26 mouse cellular contexts compared by ENCODE assay signal in genomic region chr5:124906890-124907289, GRCm38 (mm10). TPM values are rescaled to one million over a fixed set of nuclear protein-coding genes. Genes with fewer than 3 reads are reported as not detected.
DNase-seq lines count a peak whose midpoint lies in the region; ATAC-seq and TF ChIP-seq lines count a peak whose summit lies in the region.
"Had no signal": no experiment of that assay in that cellular context is flagged by ENCODE, and none has a peak within 500 bp of the region (broad histone marks: within the 10 kb centered on the region; RNA-seq: fewer than 3 reads in every experiment).

No protein-coding gene starts in this region.

- TF ChIP-seq EP300 in liver, postnatal 0 days (IDR thresholded peaks at IDR 0.05; ENCODE audit: low read depth): no peak

- 0 out of 2 replicates have a peak, but pooled peaks have one; percentile 31 for ATAC-seq in liver, postnatal 0 days
- ATAC-seq in liver, embryonic 11.5 days (replicated peaks; ENCODE audit: low FRiP score): no peak
- ATAC-seq: forebrain, embryonic 14.5 days; hindbrain, embryonic 16.5 days; intestine, embryonic 16.5 days had no signal

- WGBS in liver, postnatal 0 days (ENCODE audit: insufficient replicate concordance): 46% methylated on average over 13 of the region's 13 CpGs
- 64% methylated on average over 13 of the region's 13 CpGs for WGBS in liver, embryonic 11.5 days

- H3K27ac ChIP-seq in liver, postnatal 0 days (ENCODE audit: low read depth): no peak overlapping the region
- no peak overlapping the region for H3K27ac ChIP-seq in liver, embryonic 11.5 days (ENCODE audit: low read depth, low read length)
- H3K27ac ChIP-seq: limb, embryonic 12.5 days; liver, embryonic 13.5 days; neural tube, embryonic 15.5 days; stomach, embryonic 15.5 days had no signal

- no peaks in the 10 kb centered on the region for H3K9me3 ChIP-seq in liver, postnatal 0 days (ENCODE audit: low read length)
- no peaks in the 10 kb centered on the region for H3K9me3 ChIP-seq in liver, embryonic 11.5 days (ENCODE audit: control insufficient read depth, low read length)
- H3K9me3 ChIP-seq: limb, embryonic 12.5 days; liver, embryonic 13.5 days; neural tube, embryonic 15.5 days; stomach, embryonic 15.5 days had no signal

- no peak overlapping the region for H3K9ac ChIP-seq in liver, postnatal 0 days (replicated peaks)
- H3K9ac ChIP-seq in liver, embryonic 11.5 days (ENCODE audit: low read depth, low read length): no peak overlapping the region
- H3K9ac ChIP-seq: limb, embryonic 12.5 days; liver, embryonic 13.5 days; neural tube, embryonic 15.5 days; stomach, embryonic 15.5 days had no signal

- H3K4me2 ChIP-seq in liver, postnatal 0 days (ENCODE audit: low read depth, low read length): no peak overlapping the region
- no peak overlapping the region for H3K4me2 ChIP-seq in liver, embryonic 11.5 days
- H3K4me2 ChIP-seq: limb, embryonic 12.5 days; liver, embryonic 13.5 days; neural tube, embryonic 15.5 days; stomach, embryonic 15.5 days had no signal

- TF ChIP-seq CTCF in liver, postnatal 0 days (IDR thresholded peaks at IDR 0.05; ENCODE audit: low read depth): no peak

- H3K36me3 ChIP-seq in liver, postnatal 0 days (replicated peaks; ENCODE audit: insufficient read depth, low read length): no peaks in the 10 kb centered on the region
- H3K36me3 ChIP-seq in liver, embryonic 11.5 days (ENCODE audit: control insufficient read depth, insufficient read depth, low read length): no peaks in the 10 kb centered on the region
- H3K36me3 ChIP-seq: limb, embryonic 12.5 days; liver, embryonic 13.5 days; neural tube, embryonic 15.5 days; stomach, embryonic 15.5 days had no signal

- no peaks in the 10 kb centered on the region for H3K4me1 ChIP-seq in liver, postnatal 0 days (ENCODE audit: insufficient read depth)
- H3K4me1 ChIP-seq in liver, embryonic 11.5 days (replicated peaks; ENCODE audit: control insufficient read depth, insufficient read depth, low read length): no peaks in the 10 kb centered on the region
- H3K4me1 ChIP-seq: limb, embryonic 12.5 days; stomach, embryonic 15.5 days had no signal

- no peak for DNase-seq in liver, postnatal 0 days
- DNase-seq in liver, embryonic 11.5 days (ENCODE audit: low spot score): no peak
- DNase-seq in induced T-regulatory cell, adult 2 months (ENCODE audit: low read depth): peak; percentile 73
- DNase-seq in thymus, postnatal 0 days (ENCODE audit: low spot score): peak; percentile 89
- peak; percentile 74 for DNase-seq in thymus, postnatal 4 days
- no peak for DNase-seq in lung, postnatal 14 days
- no peak for DNase-seq in cerebellum, postnatal 4 days (ENCODE audit: low spot score in 2 of 2)
- no peak for DNase-seq in left cerebral cortex, adult 8-10 months (ENCODE audit: low spot score in 2 of 2)
- DNase-seq: adrenal gland, adult 2 months; cerebellum, adult 2 months; cerebellum, postnatal 14 days; gastrocnemius, postnatal 14 days; kidney, adult 8-10 months; kidney, postnatal 10 days; layer of hippocampus, postnatal 36 days; liver, embryonic 13.5 days; lung, adult 2 months; midbrain, embryonic 14.5 days; retina, postnatal 1 day; right cerebral cortex, postnatal 14 days had no signal

- H3K27me3 ChIP-seq in liver, postnatal 0 days (ENCODE audit: insufficient read depth, low read length): no peaks in the 10 kb centered on the region
- H3K27me3 ChIP-seq in liver, embryonic 11.5 days (replicated peaks; ENCODE audit: control insufficient read depth, insufficient read depth, low read length): no peaks in the 10 kb centered on the region
- H3K27me3 ChIP-seq: limb, embryonic 12.5 days; liver, embryonic 13.5 days; neural tube, embryonic 15.5 days; stomach, embryonic 15.5 days had no signal

- H3K4me3 ChIP-seq in liver, postnatal 0 days (ENCODE audit: low read depth, low read length): no peak overlapping the region
- H3K4me3 ChIP-seq in liver, embryonic 11.5 days (ENCODE audit: low read depth, low read length): no peak overlapping the region
- H3K4me3 ChIP-seq: limb, embryonic 12.5 days; liver, embryonic 13.5 days; neural tube, embryonic 15.5 days; stomach, embryonic 15.5 days had no signal

RNA-seq across cellular contexts. Expression of gene Zfp664, which starts 44.4 kb away (rescaled TPM):
- polyA plus RNA-seq in liver, postnatal 0 days (2015; fragmentation: Nextera tagmentation; extraction: Ambion mirVana): 10.6 and 12.1 TPM in 2 replicates
- 35.6 and 42.3 TPM in 2 replicates for polyA plus RNA-seq in liver, embryonic 11.5 days (2014; fragmentation: Nextera tagmentation; extraction: Ambion mirVana)
- 62.8 and 68.2 TPM in 2 replicates for polyA plus RNA-seq in thymus, postnatal 0 days (2015; fragmentation: Nextera tagmentation; extraction: Ambion mirVana)
- 10 to 100 TPM; 62.0 to 71.7 (median 64.9) TPM for total RNA-seq in left cerebral cortex, adult 8-10 months (2022)

RNA-seq across cellular contexts. Expression of gene Ccdc92, which starts 44.7 kb away (rescaled TPM):
- 0.30 and 0.35 TPM in 2 replicates for polyA plus RNA-seq in liver, postnatal 0 days (2015; fragmentation: Nextera tagmentation; extraction: Ambion mirVana)
- polyA plus RNA-seq in liver, embryonic 11.5 days (2014; fragmentation: Nextera tagmentation; extraction: Ambion mirVana): 4.1 and 4.4 TPM in 2 replicates
- polyA plus RNA-seq in thymus, postnatal 0 days (2015; fragmentation: Nextera tagmentation; extraction: Ambion mirVana): 4.8 and 5.2 TPM in 2 replicates
- total RNA-seq in left cerebral cortex, adult 8-10 months (2022): 10 to 100 TPM; 75.0 to 79.1 (median 78.1) TPM

Comparison
In these comparisons a context has a peak if more than half of its experiments do, and no peak if none do; other contexts are left out.
1. DNase-seq: peak in induced T-regulatory cell, adult 2 months (single experiment), thymus, postnatal 0 days (single experiment) and thymus, postnatal 4 days (single experiment); none in liver, postnatal 0 days (single experiment), liver, embryonic 11.5 days (single experiment), lung, postnatal 14 days (single experiment), cerebellum, postnatal 4 days (0 of 2) and left cerebral cortex, adult 8-10 months (0 of 2).